8 mouse cellular contexts compared by ENCODE assay signal in genomic region chr12:76403886-76404537, GRCm38 (mm10). TPM values are rescaled to one million over a fixed set of nuclear protein-coding genes. Genes with fewer than 3 reads are reported as not detected.
DNase-seq lines count a peak whose midpoint lies in the region; ATAC-seq and TF ChIP-seq lines count a peak whose summit lies in the region.

Gene Hspa2, plus strand, starts transcription at chr12:76404176.

- H3K36me3 ChIP-seq in E14TG2a.4 (ENCODE audit: insufficient read depth, low read length) = no peaks in the 10 kb centered on the region
- no peaks in the 10 kb centered on the region for H3K36me3 ChIP-seq in forebrain, embryonic 12.5 days (replicated peaks)
- no peaks in the 10 kb centered on the region for H3K36me3 ChIP-seq in heart, postnatal 0 days (replicated peaks; ENCODE audit: control insufficient read depth, insufficient read depth, low read length)
- H3K36me3 ChIP-seq in liver, embryonic 16.5 days (ENCODE audit: control insufficient read depth, insufficient read depth) = no peaks in the 10 kb centered on the region
- H3K36me3 ChIP-seq in neural tube, embryonic 13.5 days = no peaks in the 10 kb centered on the region
- peaks cover 6% of the 10 kb centered on the region for H3K36me3 ChIP-seq in testis, adult 2 months (ENCODE audit: control insufficient read depth, insufficient read depth, low read length)

- DNase-seq in c-Kit-positive CD71-positive TER-119-positive erythroid progenitor cells, embryonic 14.5 days (ENCODE audit: low spot score) = peak; percentile 97
- peak; percentile 100 for DNase-seq in heart, postnatal 0 days (ENCODE audit: low spot score)
- DNase-seq in kidney, postnatal 4 days = peak; percentile 100

- peak within 1 kb of the TSS; percentile 67 for H3K9ac ChIP-seq in forebrain, embryonic 12.5 days
- H3K9ac ChIP-seq in heart, postnatal 0 days (replicated peaks; ENCODE audit: low read depth, low read length) = peak within 1 kb of the TSS; percentile 72
- H3K9ac ChIP-seq in liver, embryonic 16.5 days (ENCODE audit: low read depth, low read length) = peak within 1 kb of the TSS; percentile 81
- peak within 1 kb of the TSS; percentile 71 for H3K9ac ChIP-seq in neural tube, embryonic 13.5 days

- peak; percentile 7; the same call in 1 of the 2 replicates for TF ChIP-seq EP300 in heart, postnatal 0 days (IDR thresholded peaks at IDR 0.05; ENCODE audit: low read depth)

- no peak for TF ChIP-seq CTCF in E14TG2a.4 (conservative IDR thresholded peaks at IDR 0.05; ENCODE audit: low read length)
- TF ChIP-seq CTCF in heart, postnatal 0 days (IDR thresholded peaks at IDR 0.05; ENCODE audit: low read depth) = no peak
- TF ChIP-seq CTCF in testis, adult 2 months (IDR thresholded peaks at IDR 0.05; ENCODE audit: control insufficient read depth, insufficient read depth, insufficient replicate concordance, low read depth, low read length) = no peak

- H3K27me3 ChIP-seq in E14TG2a.4 (ENCODE audit: insufficient read depth, low read length) = peaks cover 55% of the 10 kb centered on the region
- H3K27me3 ChIP-seq in forebrain, embryonic 12.5 days = peaks cover 49% of the 10 kb centered on the region
- peaks cover 17% of the 10 kb centered on the region; the same call in 1 of the 2 replicates for H3K27me3 ChIP-seq in heart, postnatal 0 days (ENCODE audit: control insufficient read depth, insufficient read depth, low read length)
- peaks cover 38% of the 10 kb centered on the region for H3K27me3 ChIP-seq in liver, embryonic 16.5 days (ENCODE audit: control insufficient read depth, insufficient read depth, low read depth, low read length)
- H3K27me3 ChIP-seq in neural tube, embryonic 13.5 days = peaks cover 62% of the 10 kb centered on the region
- H3K27me3 ChIP-seq in testis, adult 2 months (ENCODE audit: control insufficient read depth, insufficient read depth, low read length) = no peaks in the 10 kb centered on the region

- H3K4me3 ChIP-seq in E14TG2a.4 (replicated peaks; ENCODE audit: low read length) = peak within 1 kb of the TSS; percentile 95
- H3K4me3 ChIP-seq in forebrain, embryonic 12.5 days (replicated peaks) = peak within 1 kb of the TSS; percentile 72
- peak within 1 kb of the TSS; percentile 76 for H3K4me3 ChIP-seq in heart, postnatal 0 days (ENCODE audit: low read depth, low read length)
- H3K4me3 ChIP-seq in liver, embryonic 16.5 days (ENCODE audit: low read depth, low read length) = peak within 1 kb of the TSS; percentile 88
- H3K4me3 ChIP-seq in neural tube, embryonic 13.5 days = peak within 1 kb of the TSS; percentile 57
- H3K4me3 ChIP-seq in testis, adult 2 months (ENCODE audit: control insufficient read depth, low read depth, low read length) = peak within 1 kb of the TSS; percentile 94

- WGBS in forebrain, embryonic 12.5 days = under 1% methylated on average over 54 of the region's 54 CpGs
- WGBS in heart, postnatal 0 days = under 1% methylated on average over 54 of the region's 54 CpGs
- under 1% methylated on average over 54 of the region's 54 CpGs for WGBS in liver, embryonic 16.5 days (ENCODE audit: insufficient replicate concordance)
- under 1% methylated on average over 53 of the region's 54 CpGs for WGBS in neural tube, embryonic 13.5 days

- H3K27ac ChIP-seq in forebrain, embryonic 12.5 days = peak within 1 kb of the TSS; percentile 89
- H3K27ac ChIP-seq in heart, postnatal 0 days (ENCODE audit: low read depth) = peak within 1 kb of the TSS; percentile 96
- peak within 1 kb of the TSS; percentile 92 for H3K27ac ChIP-seq in liver, embryonic 16.5 days (ENCODE audit: low read length)
- peak within 1 kb of the TSS; percentile 87 for H3K27ac ChIP-seq in neural tube, embryonic 13.5 days (replicated peaks)
- H3K27ac ChIP-seq in testis, adult 2 months (ENCODE audit: control insufficient read depth, insufficient read depth, low read depth, low read length) = peak within 1 kb of the TSS; percentile 98

- peak; percentile 94 for TF ChIP-seq POLR2A in testis, adult 2 months (IDR thresholded peaks at IDR 0.05; ENCODE audit: control insufficient read depth, low read depth, low read length)

- ATAC-seq in forebrain, embryonic 12.5 days (ENCODE audit: low FRiP score) = peak; percentile 96
- peak; percentile 97 for ATAC-seq in heart, postnatal 0 days (ENCODE audit: insufficient read depth, low read depth)
- peak; percentile 92 for ATAC-seq in liver, embryonic 16.5 days (ENCODE audit: low read depth)
- ATAC-seq in neural tube, embryonic 13.5 days (ENCODE audit: low read depth) = peak; percentile 98

- H3K4me2 ChIP-seq in forebrain, embryonic 12.5 days = peak within 1 kb of the TSS; percentile 83
- peak within 1 kb of the TSS; percentile 76 for H3K4me2 ChIP-seq in heart, postnatal 0 days (ENCODE audit: low read depth, low read length)
- H3K4me2 ChIP-seq in liver, embryonic 16.5 days (ENCODE audit: low read depth, low read length) = peak within 1 kb of the TSS; percentile 98
- H3K4me2 ChIP-seq in neural tube, embryonic 13.5 days = peak within 1 kb of the TSS; percentile 77

- H3K4me1 ChIP-seq in E14TG2a.4 (replicated peaks; ENCODE audit: low read depth, low read length) = peaks cover 33% of the 10 kb centered on the region
- H3K4me1 ChIP-seq in forebrain, embryonic 12.5 days = peaks cover 25% of the 10 kb centered on the region
- H3K4me1 ChIP-seq in heart, postnatal 0 days (ENCODE audit: control insufficient read depth, insufficient read depth) = peaks cover 16% of the 10 kb centered on the region
- H3K4me1 ChIP-seq in liver, embryonic 16.5 days (ENCODE audit: control insufficient read depth, low read depth, low read length) = peaks cover 24% of the 10 kb centered on the region
- peaks cover 27% of the 10 kb centered on the region for H3K4me1 ChIP-seq in neural tube, embryonic 13.5 days (replicated peaks)
- peaks cover 5% of the 10 kb centered on the region for H3K4me1 ChIP-seq in testis, adult 2 months (ENCODE audit: control insufficient read depth, insufficient read depth, low read length)

- H3K9me3 ChIP-seq in E14TG2a.4 (ENCODE audit: low read length) = no peaks in the 10 kb centered on the region
- H3K9me3 ChIP-seq in forebrain, embryonic 12.5 days = no peaks in the 10 kb centered on the region
- H3K9me3 ChIP-seq in heart, postnatal 0 days (replicated peaks; ENCODE audit: control insufficient read depth, low read length) = no peaks in the 10 kb centered on the region
- no peaks in the 10 kb centered on the region for H3K9me3 ChIP-seq in liver, embryonic 16.5 days (replicated peaks; ENCODE audit: control insufficient read depth, low read length)
- H3K9me3 ChIP-seq in neural tube, embryonic 13.5 days = no peaks in the 10 kb centered on the region

RNA-seq across cellular contexts. Expression of gene Hspa2, which starts in this region (rescaled TPM):
- 4.6 and 4.8 TPM in 2 replicates for polyA plus RNA-seq in forebrain, embryonic 12.5 days (2016; fragmentation: Nextera tagmentation; extraction: Ambion mirVana)
- 8.7 and 13.2 TPM in 2 replicates for total RNA-seq in heart, postnatal 0 days (2014; rRNA removed; ENCODE audit: low replicate concordance)
- 13.7 and 15.0 TPM in 2 replicates for polyA plus RNA-seq in heart, postnatal 0 days (2015; fragmentation: Nextera tagmentation; extraction: Ambion mirVana)
- 1.4 and 1.5 TPM in 2 replicates for polyA plus RNA-seq in liver, embryonic 16.5 days (2015; fragmentation: Nextera tagmentation; extraction: Ambion mirVana)
- polyA plus RNA-seq in neural tube, embryonic 13.5 days (2015; fragmentation: Nextera tagmentation; extraction: Ambion mirVana) = 4.6 and 6.1 TPM in 2 replicates
- polyA plus RNA-seq in testis, adult 2 months (2012; rRNA removed) = 758 and 855 TPM in 2 replicates

Comparison
In these comparisons a context has a peak if more than half of its experiments do, and no peak if none do; other contexts are left out.
1. Peak in every context shown above with its lines: DNase-seq, ATAC-seq, H3K4me3 ChIP-seq and H3K27ac ChIP-seq.
2. RNA of gene Hspa2 (polyA plus RNA-seq): 758 to 855 TPM in testis, adult 2 months; 13.7 to 15.0 TPM in heart, postnatal 0 days, 4.6 to 6.1 TPM in neural tube, embryonic 13.5 days, 4.6 to 4.8 TPM in forebrain, embryonic 12.5 days and 1.4 to 1.5 TPM in liver, embryonic 16.5 days; every median in the first group is over 10 times any median in the second.